Mouse (Mus musculus) embryonic fibroblast, embryonic 13.5 days (primary cell): ENCODE measurements at regions not wholly inside any gene's neighbourhood (a gene's known extent, or its start where the extent isn't known, plus 50 kb on each side); places are given as distances from the start of the nearest gene placed in this dataset.

ENCODE experiments used
- CTCF ChIP-seq: IDR thresholded peaks from 2 replicates; pipeline ENCODE4 v1.5.1; 2011; ENCODE audit warnings: mild to moderate bottlenecking, control low read depth, low read length, moderate library complexity, borderline replicate concordance; ENCODE audit not compliant: insufficient read depth
- POLR2A ChIP-seq: IDR thresholded peaks from 2 replicates; pipeline ENCODE4 v1.6.1; 2011; ENCODE audit warnings: low read depth, mild to moderate bottlenecking, control low read depth, low read length, moderate library complexity

- no peak for TF ChIP-seq POLR2A
- TF ChIP-seq CTCF: no peak
These were observed 210.0 kb upstream of the Kazn start for GRCm38 (mm10) chr4:142449198-142449702.
